Mouse (Mus musculus) lung, postnatal 4 days (tissue): ENCODE data around the gene Gm14743.
"Not testable (repeated sequence)": the region's sequence is repeated elsewhere in the genome, so short reads cannot be mapped to it uniquely, and the experiment has no call there.

Experiments used
- DNase-seq, 2 experiments: peaks; one replicate each; pipeline ENCODE4 v3.0.0; 2021

The Gm14743 gene

GRCm38 (mm10) chrX:78245821-78246220, at the start of gene Gm14743:
Gene Gm14743 (minus strand): TSS chrX:78245921.
- DNase-seq = not testable (repeated sequence)

- DNase-seq = no peak
These were observed 42.9 kb downstream of the Gm14743 start for GRCm38 (mm10) chrX:78202829-78203228.

GRCm38 (mm10) chrX:78202220-78202619, 43.5 kb downstream of the Gm14743 start:
- not testable (repeated sequence) for DNase-seq
